Mouse (Mus musculus): ENCODE results near the gene Ankrd33b. TPM values are rescaled to one million over a fixed set of nuclear protein-coding genes. Genes with fewer than 3 reads are reported as not detected.

Gene Ankrd33b
- 11.2 and 13.3 TPM in 2 replicates for polyA plus RNA-seq (2021; fragmentation: Nextera tagmentation)
- long read RNA-seq, experiment 1, full-length matches to known transcripts = 13 of 30 reads
- long read RNA-seq, experiment 1, partial matches to known transcripts = 1 of 30 reads
- long read RNA-seq, experiment 1, other reads (novel, unspliced or antisense) = 16 of 30 reads
- long read RNA-seq, experiment 2, full-length matches to known transcripts = 39 of 80 reads
- long read RNA-seq, experiment 2, partial matches to known transcripts = 3 of 80 reads
- long read RNA-seq, experiment 2, other reads (novel, unspliced or antisense) = 38 of 80 reads

GRCm38 (mm10) chr15:31367481-31368200 is at the start of gene Ankrd33b:
TSS of gene Ankrd33b (minus strand) at chr15:31367726.

Other genes with a start within 250 kb of the Ankrd33b start
- 16.1 and 17.2 TPM in 2 replicates for gene Dap, start 143.4 kb downstream of the Ankrd33b start, polyA plus RNA-seq (2021; fragmentation: Nextera tagmentation)
- 3.7 and 3.9 TPM in 2 replicates for gene Ropn1l, start 86.0 kb upstream of the Ankrd33b start, polyA plus RNA-seq (2021; fragmentation: Nextera tagmentation)
- 30.9 and 36.1 TPM in 2 replicates for gene March6, start 163.3 kb upstream of the Ankrd33b start, polyA plus RNA-seq (2021; fragmentation: Nextera tagmentation)
- 22.0 and 26.7 TPM in 2 replicates for gene Cmbl, start 197.7 kb upstream of the Ankrd33b start, polyA plus RNA-seq (2021; fragmentation: Nextera tagmentation)
- 355 and 374 TPM in 2 replicates for gene Cct5, start 234.1 kb upstream of the Ankrd33b start, polyA plus RNA-seq (2021; fragmentation: Nextera tagmentation)
- 14.4 and 16.3 TPM in 2 replicates for gene Fam173b, start 234.1 kb upstream of the Ankrd33b start, polyA plus RNA-seq (2021; fragmentation: Nextera tagmentation)

All from layer of hippocampus, adult 6 months (tissue).